Mouse (Mus musculus): ENCODE results near the gene Zfp277.

Gene Zfp277

DNA sequence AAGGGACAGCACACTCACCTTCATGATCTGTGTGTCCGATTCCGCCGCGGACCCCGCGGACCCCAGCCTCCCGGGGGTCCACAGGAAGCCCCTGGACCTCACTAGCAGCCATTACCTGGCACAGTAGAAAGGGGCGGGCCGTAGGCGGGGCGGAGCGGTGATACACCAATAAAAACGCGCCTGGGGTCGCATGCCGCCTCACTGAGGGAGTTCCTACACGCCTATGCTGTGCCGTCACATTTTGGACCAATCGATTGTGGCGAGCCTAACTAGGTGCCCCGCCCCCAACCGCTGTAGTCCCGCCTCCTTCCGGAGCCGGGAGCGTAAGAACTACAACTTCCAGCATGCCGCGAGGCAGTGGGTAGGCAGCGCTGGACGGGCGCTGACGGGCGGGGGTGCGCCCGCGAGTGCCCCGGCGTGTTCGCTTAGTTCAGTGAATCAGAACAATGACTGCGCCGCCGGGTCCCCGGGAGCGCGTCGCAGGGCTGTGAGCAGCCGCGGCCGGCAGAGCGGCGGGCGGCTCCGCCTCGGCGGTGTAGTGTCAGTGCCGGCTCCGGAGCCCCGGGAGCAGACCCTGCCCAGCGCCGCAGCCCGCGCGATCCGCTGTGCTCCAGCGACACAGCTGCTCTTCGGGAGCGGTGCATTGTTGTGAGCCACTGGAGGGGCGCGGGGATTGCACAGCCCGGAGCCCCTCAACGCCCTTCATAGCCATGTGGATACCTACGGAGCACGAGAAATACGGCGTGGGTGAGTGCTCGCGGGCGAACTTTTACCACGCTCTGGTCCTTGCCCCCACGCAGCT, at the start of gene Zfp277, which contains the start of gene Dock4:
Gene Zfp277, minus strand, starts transcription at position 255 of the 802 bp plus-strand sequence.
Gene Dock4, plus strand, starts transcription at position 305 of the 802 bp plus-strand sequence.
- peak; percentile 99 for DNase-seq (ENCODE audit: low read depth, low spot score)

DNA sequence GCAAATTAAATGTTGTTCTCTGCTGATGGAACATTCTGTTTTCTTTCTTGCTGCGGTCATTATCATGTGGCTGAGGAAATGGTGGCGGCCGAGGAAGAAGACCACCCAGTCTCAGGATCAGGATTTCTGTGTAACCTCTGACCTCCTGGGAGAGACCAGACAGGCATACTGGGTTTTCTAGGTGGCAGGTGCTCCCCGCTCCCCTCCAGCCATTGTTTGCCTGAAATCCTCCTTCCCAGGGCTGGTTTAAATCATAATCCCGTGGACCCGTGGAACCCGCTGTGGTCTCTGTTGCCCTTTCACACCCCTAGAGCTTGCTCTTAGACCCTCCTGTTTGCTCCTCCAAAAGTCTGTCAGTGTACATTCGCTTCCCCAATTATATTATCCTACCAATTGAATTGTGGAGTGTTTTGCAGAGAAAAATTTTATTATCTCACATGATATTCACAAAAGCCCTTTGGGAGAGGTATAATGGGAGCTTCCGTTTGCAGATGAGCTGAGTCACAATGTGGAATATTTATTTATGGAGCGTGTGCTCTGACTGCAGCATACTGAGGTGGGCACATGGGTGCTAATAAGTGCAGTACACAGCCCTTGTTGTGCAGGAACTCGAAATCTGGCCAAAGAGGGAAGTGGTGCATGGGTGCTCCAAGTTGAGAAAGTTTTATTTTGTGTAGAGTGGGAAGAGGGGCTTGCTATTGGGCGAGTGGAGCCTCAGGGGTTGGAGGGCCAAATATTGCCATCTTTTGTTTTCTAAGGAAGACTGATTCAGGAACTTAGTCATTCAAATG, 40.5 kb upstream of the Zfp277 start:
- DNase-seq (ENCODE audit: low read depth, low spot score), result no peak

DNA sequence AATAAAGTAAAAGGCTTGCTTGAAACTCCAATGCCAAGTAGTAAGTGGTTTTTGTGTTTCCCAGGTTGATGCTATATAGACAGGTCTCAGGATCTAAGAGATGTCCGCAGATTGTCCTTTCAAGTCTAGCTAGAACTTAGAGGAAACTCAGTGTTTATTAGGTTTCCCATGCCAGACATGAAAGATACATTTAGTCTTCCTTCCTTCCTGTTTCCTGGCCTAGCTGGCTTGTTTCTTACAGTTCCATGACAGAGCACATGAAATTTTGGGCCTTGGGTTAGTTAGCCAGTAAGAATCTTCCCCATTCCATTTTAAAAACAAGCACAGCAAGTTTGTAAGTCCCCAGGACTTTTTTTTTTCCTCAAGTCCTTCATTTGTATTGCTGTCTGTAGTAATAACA, 39.5 kb upstream of the Zfp277 start:
- no peak for DNase-seq (ENCODE audit: low read depth, low spot score)

DNA sequence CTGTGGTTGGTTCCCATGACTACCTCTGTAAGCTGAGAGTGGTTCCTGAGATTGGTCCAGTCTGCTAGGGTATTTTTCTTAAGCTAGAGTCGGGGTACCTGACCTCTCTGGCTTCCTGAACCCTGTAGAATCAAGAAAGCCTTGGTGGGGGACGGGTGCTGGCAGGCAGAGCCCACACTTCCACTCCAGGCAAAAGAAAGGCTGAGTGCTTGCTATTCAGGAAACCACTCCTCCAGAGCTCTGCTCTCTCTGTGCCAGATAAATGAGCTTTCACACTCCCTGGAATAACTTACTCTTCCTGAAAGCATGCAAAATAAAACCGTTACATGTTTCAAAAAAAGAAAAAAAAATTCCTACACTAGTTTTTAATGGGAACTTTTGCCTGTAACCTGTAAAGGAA, 38.5 kb upstream of the Zfp277 start:
- no peak for DNase-seq (ENCODE audit: low read depth, low spot score)

DNA sequence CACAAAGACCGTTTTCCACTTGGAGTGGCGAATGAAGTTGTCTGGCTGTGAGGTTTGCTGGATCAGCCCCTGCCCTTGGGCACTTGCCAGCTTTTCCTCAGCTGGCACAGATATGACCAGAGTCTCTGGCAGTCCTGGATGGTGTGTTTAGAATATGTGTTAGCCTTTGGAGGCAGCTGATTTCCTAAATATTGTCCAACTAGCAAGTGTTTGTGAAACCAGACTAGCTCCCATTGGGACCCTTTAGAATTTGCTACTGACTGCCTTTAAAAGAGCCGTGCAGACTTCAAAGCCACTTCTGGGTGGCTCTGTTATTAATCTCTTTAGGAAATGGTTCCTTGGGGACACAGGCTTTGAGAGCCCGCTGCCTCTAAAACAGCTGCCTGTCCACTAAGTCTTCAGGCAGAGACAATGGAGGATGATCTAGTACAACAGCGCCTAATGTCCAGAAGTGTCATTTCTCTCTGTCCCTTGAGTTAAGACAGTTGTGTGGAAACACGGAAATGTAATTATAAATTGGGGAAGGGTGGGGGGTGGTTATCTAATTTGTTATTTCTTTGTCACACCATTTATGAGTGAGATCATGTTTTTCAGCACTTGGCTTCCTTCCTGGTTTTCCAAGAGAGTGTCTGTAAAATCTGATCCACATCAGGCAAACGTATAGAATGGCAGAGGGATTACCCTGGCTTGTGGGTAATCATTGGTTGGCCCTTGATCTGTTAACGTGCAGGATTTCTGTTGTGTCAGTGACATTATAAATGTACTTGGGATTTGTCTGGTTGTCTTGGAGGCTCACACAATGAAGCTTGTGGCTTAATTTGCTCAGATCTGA, 32.1 kb upstream of the Zfp277 start:
- DNase-seq (ENCODE audit: low read depth, low spot score), result peak; percentile 81

DNA sequence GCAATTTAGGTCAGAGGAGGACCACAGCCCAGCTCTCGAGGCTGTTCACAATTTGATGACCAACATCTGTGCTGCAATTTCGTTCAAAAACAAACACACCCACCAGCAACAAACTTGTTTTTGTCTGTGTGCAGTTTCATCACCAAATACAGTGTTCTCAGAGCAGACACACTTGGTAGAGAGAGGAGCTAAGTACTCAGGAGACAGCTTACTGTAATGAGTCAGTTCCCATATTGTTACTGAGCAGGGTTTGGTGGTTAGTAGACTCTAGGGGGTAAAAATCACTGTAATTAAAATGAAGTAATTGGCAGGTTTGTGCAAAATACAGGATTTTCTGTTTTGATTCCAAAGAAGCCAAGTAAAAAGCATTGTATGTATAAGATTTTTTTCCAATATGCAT, 28.0 kb upstream of the Zfp277 start:
- no peak for DNase-seq (ENCODE audit: low read depth, low spot score)

DNA sequence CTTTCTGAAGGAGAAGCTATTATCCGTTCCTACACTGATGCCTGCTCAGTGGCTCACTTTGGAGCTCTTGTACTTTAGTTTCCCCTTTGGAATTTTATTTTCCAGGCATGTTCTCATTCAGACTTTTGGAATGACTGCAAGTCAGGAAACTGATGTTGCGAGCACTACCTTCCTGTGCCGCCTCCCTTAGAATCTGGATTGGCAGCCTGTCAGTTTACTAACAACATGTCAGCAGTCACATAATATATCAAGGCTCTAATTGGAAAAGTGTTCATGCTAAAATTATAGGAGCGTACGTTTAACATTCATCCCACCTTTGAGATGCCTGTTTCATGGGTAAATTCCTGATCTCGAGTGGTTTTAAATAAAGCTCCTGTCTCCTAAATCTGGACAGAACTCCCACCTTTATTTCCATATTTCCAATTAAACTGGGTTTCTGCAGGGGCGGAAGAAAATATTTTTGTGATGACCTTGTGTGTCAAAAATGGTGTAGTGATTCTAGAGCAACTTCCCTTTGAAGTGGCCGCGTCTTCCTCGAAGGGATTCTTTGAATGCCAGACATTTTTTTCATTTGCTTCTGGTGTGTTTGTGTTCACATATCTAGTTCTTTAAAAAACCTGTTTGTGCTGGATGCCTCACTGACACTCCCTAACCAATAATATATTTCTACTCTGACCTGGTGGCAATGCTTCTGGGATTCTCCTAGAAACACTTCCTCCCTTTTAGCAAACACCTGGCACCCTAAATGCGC, 26.1 kb upstream of the Zfp277 start:
- peak; percentile 65 for DNase-seq (ENCODE audit: low read depth, low spot score)

DNA sequence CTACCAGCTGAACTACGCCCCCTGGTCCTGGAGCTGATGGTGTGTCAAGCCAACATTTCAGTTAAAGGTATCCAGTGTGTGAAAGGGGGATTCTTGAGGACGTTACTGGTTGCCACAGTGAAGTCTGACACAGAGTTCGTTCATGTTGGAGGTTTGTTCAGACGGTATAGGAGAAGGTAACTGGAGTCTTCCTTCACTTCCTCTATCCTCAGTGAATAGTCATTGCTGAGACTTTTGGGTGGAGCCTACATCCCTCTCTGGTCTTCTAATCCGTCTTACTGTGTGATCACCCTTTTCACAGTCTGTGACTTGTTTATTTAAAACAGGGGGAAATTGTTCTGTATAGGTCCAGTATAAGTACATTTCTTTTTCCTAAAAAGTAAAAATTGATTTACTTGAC, 23.3 kb upstream of the Zfp277 start:
- DNase-seq (ENCODE audit: low read depth, low spot score), result no peak

DNA sequence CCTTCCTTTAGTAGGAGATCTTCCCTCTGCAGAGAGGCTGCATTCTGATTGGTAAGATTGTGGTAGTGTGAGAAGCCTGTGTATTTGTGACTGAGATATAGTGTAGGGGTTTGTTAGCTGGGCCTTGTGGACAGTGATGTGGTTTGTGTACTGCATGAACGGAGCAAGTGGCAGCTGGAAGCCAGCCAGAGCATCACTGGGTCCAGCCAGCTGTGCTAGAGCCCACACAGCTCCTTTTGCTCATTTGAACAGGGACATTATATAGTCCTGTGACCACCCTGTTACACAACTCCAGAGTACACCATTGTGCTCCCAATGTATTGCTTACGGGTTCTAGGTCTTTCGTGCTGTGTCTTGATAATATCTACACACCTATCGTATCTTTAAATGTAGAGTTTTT, 22.5 kb upstream of the Zfp277 start:
- no peak for DNase-seq (ENCODE audit: low read depth, low spot score)

DNA sequence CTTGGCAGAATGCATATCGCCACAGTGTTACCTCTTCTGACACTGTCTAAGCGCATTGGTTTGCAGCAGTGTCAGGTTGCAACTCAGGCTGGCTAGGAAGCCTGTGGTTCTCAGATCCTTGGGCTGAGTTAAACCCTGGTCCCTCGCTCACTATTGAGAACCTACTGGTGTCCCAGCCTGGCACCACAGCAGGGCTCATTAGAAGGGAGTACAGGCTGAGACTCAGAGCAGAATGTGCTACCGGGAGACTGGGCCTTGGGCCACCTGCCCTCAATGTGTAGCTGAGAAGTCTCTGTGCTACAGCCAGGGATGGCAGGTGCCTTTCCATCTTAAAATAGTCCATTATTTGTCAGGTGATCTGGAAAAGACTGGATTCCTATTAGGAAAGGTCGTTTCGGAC, 18.6 kb upstream of the Zfp277 start:
- DNase-seq (ENCODE audit: low read depth, low spot score), result no peak

DNA sequence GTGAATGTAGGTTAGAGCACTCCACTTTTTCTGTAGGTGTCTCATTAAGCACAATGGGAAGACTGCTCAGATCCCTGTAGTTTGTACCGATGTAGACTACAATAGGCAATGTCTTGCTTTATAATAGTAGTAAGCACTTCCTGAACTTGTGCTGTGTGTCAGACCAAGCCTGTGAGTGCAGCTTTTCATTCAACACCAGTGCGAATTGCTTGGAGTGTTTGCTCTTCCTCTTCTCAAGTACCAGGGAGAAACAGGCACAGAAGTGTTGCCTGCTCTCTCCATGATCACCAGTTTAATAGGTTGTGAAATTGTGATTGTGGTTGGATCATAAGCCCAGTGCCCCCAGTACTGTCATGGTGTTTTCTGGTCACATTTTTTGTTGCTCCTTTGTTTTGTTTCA, 18.1 kb upstream of the Zfp277 start:
- no peak for DNase-seq (ENCODE audit: low read depth, low spot score)

DNA sequence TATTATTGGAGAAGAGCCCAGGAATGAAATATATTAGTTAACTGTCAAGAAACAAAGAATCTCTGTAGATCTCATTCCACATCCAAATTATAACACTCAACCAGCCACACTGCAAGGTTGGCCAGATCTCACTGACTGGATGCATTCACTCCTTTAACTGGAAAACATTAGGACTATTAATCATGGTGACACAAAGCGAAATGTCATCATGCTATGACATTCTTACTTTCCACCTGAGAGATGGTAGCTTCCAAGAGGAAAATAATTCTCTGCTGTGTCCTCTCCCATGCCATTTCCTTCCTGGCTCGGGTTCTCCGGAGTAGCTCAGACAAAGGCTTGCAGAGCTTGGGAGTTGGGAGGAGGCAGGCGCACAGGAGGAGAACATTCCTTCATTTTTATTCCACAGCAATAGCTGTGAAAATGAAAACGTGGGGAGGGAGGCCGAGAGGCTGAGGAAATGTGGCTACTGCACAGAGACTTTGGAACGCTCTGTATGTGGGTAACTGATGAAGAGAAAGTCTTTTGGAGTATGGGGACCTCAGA, 17.1 kb upstream of the Zfp277 start:
- DNase-seq (ENCODE audit: low read depth, low spot score), result no peak

DNA sequence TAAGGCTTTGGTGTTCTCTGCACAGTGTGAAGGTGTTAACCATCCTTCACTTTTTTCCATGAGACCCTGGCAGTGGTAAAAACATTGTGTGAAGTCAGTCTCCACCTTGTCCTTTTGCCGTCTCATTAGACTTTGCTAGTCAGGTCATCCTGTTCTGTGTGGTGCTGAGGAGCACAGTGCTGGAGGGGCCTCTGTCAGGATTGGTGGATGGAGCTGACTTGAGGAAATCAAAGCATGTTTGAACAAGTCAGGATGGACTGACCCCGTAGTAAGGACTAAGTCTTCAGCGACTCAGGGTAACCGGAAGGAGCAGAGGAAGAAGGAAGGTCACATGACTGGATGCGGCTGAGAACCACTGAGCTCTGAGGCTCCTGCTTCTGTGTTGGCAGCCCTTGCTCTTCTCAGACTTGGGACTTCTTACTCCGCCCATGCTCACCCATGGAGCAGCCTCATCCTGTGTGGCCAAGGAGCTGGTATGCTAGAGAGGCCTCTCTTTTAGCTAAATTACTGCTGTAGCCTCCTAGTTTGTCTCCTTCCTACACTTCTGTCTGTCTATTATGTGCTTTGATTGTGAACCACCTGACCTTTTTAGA, 14.1 kb upstream of the Zfp277 start:
- no peak for DNase-seq (ENCODE audit: low read depth, low spot score)

DNA sequence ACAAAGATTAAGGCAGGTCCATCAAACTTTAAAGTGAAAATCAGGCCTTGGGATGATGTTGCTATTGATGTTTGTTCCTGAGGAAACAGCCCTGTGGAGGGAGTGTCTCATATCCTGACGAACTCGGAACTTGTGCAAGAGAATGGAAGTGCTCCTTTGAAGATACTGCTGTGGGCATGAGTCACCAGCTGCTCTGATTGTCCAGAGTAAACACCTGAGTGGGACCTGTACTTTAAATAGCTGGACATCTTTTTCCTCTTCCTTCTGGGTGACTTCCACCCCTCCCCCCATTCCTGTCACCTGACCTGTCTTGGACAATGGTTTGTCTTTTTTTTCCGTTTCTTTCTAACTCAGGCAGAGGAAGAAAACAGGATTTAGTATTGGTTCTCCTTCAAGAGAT, 13.3 kb upstream of the Zfp277 start:
- DNase-seq (ENCODE audit: low read depth, low spot score), result no peak

DNA sequence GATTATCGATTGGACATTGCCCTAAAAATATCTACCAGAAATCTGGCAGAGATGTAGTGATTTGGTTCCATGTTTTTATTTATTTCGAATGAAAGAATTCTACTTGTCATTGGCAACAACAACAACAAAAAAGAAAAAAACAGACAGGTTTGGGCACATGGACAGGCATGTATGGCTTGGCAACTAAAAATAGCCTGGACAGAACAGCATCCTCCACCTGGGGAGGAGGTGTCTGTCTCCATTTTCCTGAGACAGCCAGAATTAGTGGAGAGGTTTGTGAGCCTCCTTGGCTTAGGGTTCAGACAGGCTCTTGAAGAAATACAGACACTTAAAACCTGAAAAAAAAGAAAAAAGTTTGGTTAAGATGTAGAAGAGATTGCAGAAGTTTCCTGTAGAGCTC, 10.8 kb upstream of the Zfp277 start:
- no peak for DNase-seq (ENCODE audit: low read depth, low spot score)

DNA sequence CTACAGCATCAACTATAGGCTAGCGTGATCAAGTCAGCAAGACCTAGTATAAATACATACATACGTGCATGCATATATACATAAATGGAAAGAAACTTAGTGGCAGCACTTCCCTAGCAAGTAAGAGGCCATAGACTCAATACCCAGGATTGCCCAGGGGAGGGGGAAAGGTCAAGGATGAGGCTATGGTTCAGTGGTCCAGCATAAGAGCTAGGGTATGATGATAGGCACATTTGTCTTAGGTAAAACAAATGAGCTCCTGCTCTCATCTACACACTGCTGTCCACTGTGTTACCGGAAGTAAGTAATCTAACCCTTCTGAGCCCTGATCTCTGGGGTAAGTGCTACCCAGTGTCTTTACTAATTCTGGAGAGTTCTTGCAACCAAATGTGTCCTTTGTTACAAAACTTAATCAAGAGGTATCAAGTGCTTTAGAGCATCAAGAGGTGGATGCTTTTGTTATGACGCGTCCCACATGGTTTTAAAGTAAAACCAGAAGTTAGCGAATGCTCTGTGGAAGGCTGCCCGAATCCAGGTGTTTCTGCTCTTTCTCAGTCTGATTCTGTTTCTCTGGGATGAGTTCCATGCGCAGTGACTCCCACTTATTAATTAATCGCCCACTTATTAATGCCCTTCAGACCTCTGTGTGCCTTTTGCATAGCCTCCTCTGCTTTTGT, 3.6 kb upstream of the Zfp277 start:
- DNase-seq (ENCODE audit: low read depth, low spot score), result no peak

DNA sequence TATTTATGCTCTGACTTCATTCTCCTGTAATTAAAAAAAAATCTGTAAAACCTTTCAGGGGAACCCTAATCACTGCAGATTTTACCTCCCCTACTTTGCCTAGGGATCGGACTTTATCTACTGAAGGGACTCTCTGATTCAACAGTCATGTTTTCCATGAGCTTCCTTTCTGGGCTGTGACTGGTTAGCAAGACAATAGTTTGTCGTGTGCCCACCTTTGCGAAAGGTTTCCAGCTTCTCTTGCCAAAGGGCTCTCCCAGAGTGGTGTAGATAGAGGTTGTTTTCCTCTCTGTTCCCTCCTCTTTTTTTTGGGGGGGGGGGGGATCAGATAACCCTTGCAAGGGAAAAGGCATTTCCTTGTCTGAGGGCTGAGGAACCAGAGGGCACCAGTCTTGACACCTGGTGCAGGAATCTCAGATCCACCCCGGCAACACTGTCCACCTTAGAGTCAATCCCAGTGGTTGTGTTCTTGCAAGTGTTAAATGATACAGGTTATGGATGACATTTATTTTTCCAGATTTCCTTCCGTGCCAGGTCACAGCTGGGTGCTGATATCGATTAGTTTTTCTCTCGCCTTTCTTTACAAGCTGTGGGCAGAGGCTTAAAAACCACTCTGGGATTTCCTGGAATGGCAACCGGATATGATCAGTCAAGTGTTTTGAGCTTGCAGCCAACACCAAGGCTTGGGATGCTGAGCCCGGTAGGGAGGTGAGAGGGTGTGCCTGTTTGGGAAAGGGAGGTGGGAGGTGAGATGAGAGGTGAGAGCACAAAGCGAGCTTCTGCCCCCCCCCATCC, 2.1 kb upstream of the Zfp277 start:
- DNase-seq (ENCODE audit: low read depth, low spot score), result no peak

DNA sequence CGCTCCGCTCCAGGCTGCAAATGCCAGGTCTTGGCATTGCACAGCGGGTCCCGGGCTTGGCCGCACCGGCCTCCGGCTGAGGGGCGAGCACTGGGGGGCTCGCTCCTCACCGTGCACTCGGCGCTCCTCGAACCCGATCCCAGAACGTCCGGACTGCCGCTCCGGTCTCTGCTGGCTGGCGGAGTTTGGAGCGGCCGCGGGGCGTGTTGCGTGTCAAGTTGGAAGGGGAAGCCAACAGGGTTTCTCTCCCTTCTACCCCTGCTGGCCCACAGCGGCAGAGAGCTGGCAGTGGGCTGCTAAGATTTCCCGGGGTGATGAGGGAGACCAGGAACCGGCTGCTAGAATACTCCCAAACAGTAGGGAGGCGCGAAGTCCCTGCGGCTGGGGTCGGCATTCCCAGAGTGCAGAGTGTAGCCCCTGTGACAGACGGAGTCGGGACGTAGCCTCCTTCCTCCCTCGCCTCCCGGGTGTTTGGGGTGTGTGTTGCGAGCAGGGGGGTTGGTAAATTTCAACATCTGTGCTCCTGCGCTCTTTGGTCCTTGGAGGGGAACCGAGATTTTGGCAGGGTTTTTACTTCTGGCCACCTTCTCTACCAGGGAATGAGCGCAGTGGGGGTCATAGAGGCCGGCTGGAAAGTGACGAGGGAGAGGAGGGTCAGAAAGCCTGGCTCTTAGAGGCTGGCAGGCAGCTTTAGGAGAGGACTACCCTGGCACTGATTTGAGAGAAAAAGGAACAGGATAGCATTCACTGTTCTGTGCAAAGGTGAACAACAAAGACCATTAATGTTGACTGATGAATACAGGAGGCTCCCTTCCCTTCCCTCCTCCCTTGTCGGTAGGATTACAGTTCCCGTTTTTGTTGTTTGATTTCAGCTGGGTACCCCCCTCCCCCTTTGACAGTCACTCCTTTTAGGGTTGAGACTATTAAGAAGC, 1.0 kb upstream of the Zfp277 start:
- DNase-seq (ENCODE audit: low read depth, low spot score), result peak; percentile 59

Data from mesoderm, embryonic 11.5 days (tissue).